ENCODE assay signal across 12 mouse cellular contexts in genomic region chr5:147055572-147056245, GRCm38 (mm10). TPM values are rescaled to one million over a fixed set of nuclear protein-coding genes. Genes with fewer than 3 reads are reported as not detected.
DNase-seq lines count a peak whose midpoint lies in the region; ATAC-seq and TF ChIP-seq lines count a peak whose summit lies in the region.
"Had no signal": no experiment of that assay in that cellular context is flagged by ENCODE, and none has a peak within 500 bp of the region (broad histone marks: within the 10 kb centered on the region; RNA-seq: fewer than 3 reads in every experiment).

No protein-coding gene starts in this region.

- H3K27ac ChIP-seq in embryonic facial prominence, embryonic 14.5 days (replicated peaks; ENCODE audit: low read depth, low read length), result no peak overlapping the region
- H3K27ac ChIP-seq in embryonic facial prominence, embryonic 10.5 days (replicated peaks), result no peak overlapping the region
- H3K27ac ChIP-seq in liver, adult 2 months (replicated peaks; ENCODE audit: insufficient read depth, low read depth, low read length), result peak overlapping the region; percentile 96
- no peak overlapping the region for H3K27ac ChIP-seq in forebrain, embryonic 16.5 days (ENCODE audit: low read length)
- H3K27ac ChIP-seq: heart, embryonic 10.5 days; hindbrain, embryonic 14.5 days; kidney, postnatal 0 days had no signal

- no peaks in the 10 kb centered on the region for H3K27me3 ChIP-seq in embryonic facial prominence, embryonic 14.5 days (replicated peaks; ENCODE audit: control insufficient read depth, insufficient read depth, low read length)
- H3K27me3 ChIP-seq in embryonic facial prominence, embryonic 10.5 days (replicated peaks; ENCODE audit: low read depth, poor library complexity, severe bottlenecking), result no peaks in the 10 kb centered on the region
- no peaks in the 10 kb centered on the region for H3K27me3 ChIP-seq in liver, adult 2 months (ENCODE audit: control insufficient read depth, insufficient read depth, low read length)
- H3K27me3 ChIP-seq in forebrain, embryonic 16.5 days (replicated peaks; ENCODE audit: control insufficient read depth, insufficient read depth, low read length), result no peaks in the 10 kb centered on the region

- no peak for TF ChIP-seq POLR2A in liver, adult 2 months (IDR thresholded peaks at IDR 0.05; ENCODE audit: extremely low read depth, insufficient read depth, low read length)

- H3K4me1 ChIP-seq in embryonic facial prominence, embryonic 14.5 days (ENCODE audit: control insufficient read depth, insufficient read depth, low read length), result peaks cover 7% of the 10 kb centered on the region
- H3K4me1 ChIP-seq in embryonic facial prominence, embryonic 10.5 days, result peaks cover 15% of the 10 kb centered on the region
- peaks cover 57% of the 10 kb centered on the region for H3K4me1 ChIP-seq in liver, adult 2 months (ENCODE audit: control insufficient read depth, insufficient read depth, low read length)
- peaks cover 10% of the 10 kb centered on the region; the same call in 1 of the 2 replicates for H3K4me1 ChIP-seq in forebrain, embryonic 16.5 days (replicated peaks; ENCODE audit: control insufficient read depth, insufficient read depth, low read length)

- H3K79me2 ChIP-seq in liver, adult 2 months (ENCODE audit: control insufficient read depth, insufficient read depth, low read length), result peaks cover 38% of the 10 kb centered on the region; the same call in 1 of the 2 replicates

- ATAC-seq in embryonic facial prominence, embryonic 14.5 days (ENCODE audit: low read depth), result 0 out of 2 replicates have a peak, but pooled peaks have one; percentile 33
- peak; percentile 55 for ATAC-seq in inflammation-experienced regulatory T-cells, adult 6 months
- ATAC-seq in forebrain, embryonic 16.5 days, result no peak
- ATAC-seq: forebrain, embryonic 14.5 days had no signal

- DNase-seq in embryonic facial prominence, embryonic 14.5 days (ENCODE audit: low spot score), result no peak
- DNase-seq in embryonic facial prominence, embryonic 10.5 days (ENCODE audit: low spot score), result no peak
- no peak for DNase-seq in liver, adult 2 months (ENCODE audit: extremely low read depth, low read depth, low spot score)
- DNase-seq in liver, result no peak
- DNase-seq in CD4-positive helper T cell, adult 2 months (ENCODE audit: low read depth, low spot score), result peak; percentile 81
- DNase-seq in ovary, adult 18-20 months (ENCODE audit: low spot score), result no peak

- TF ChIP-seq CTCF in liver, adult 2 months (IDR thresholded peaks at IDR 0.05; ENCODE audit: low read depth, low read length), result no peak

- no peak overlapping the region for H3K4me3 ChIP-seq in embryonic facial prominence, embryonic 14.5 days (ENCODE audit: low read depth, low read length)
- no peak overlapping the region for H3K4me3 ChIP-seq in embryonic facial prominence, embryonic 10.5 days
- no peak overlapping the region for H3K4me3 ChIP-seq in liver, adult 2 months (ENCODE audit: insufficient read depth, low read depth, low read length)
- H3K4me3 ChIP-seq in forebrain, embryonic 16.5 days (replicated peaks; ENCODE audit: low read length), result no peak overlapping the region
- H3K4me3 ChIP-seq: heart, embryonic 10.5 days had no signal

- no peak overlapping the region for H3K4me2 ChIP-seq in embryonic facial prominence, embryonic 14.5 days (ENCODE audit: low read depth, low read length)
- no peak overlapping the region for H3K4me2 ChIP-seq in forebrain, embryonic 16.5 days (ENCODE audit: low read length)
- H3K4me2 ChIP-seq: hindbrain, embryonic 14.5 days had no signal

- no peaks in the 10 kb centered on the region for H3K9me3 ChIP-seq in embryonic facial prominence, embryonic 14.5 days (ENCODE audit: control insufficient read depth, low read length)
- no peaks in the 10 kb centered on the region for H3K9me3 ChIP-seq in embryonic facial prominence, embryonic 10.5 days
- no peaks in the 10 kb centered on the region for H3K9me3 ChIP-seq in forebrain, embryonic 16.5 days (ENCODE audit: control insufficient read depth, low read length)
- H3K9me3 ChIP-seq: heart, embryonic 10.5 days had no signal

- no peaks in the 10 kb centered on the region for H3K36me3 ChIP-seq in embryonic facial prominence, embryonic 14.5 days (ENCODE audit: control insufficient read depth, insufficient read depth, low read length)
- no peaks in the 10 kb centered on the region for H3K36me3 ChIP-seq in embryonic facial prominence, embryonic 10.5 days (replicated peaks)
- H3K36me3 ChIP-seq in liver, adult 2 months (ENCODE audit: control insufficient read depth, insufficient read depth, low read length), result no peaks in the 10 kb centered on the region
- H3K36me3 ChIP-seq in forebrain, embryonic 16.5 days (ENCODE audit: control insufficient read depth, insufficient read depth), result no peaks in the 10 kb centered on the region
- H3K36me3 ChIP-seq: heart, embryonic 10.5 days had no signal

- WGBS in embryonic facial prominence, embryonic 14.5 days, result 81% methylated on average over 6 of the region's 6 CpGs
- 88% methylated on average over 6 of the region's 6 CpGs for WGBS in embryonic facial prominence, embryonic 10.5 days
- 54% methylated on average over 6 of the region's 6 CpGs for WGBS in liver, adult 2 months
- 85% methylated on average over 6 of the region's 6 CpGs for WGBS in forebrain, embryonic 16.5 days

- no peak overlapping the region for H3K9ac ChIP-seq in embryonic facial prominence, embryonic 14.5 days (ENCODE audit: low read depth, low read length)
- H3K9ac ChIP-seq in liver, adult 2 months (ENCODE audit: low read depth, low read length), result no peak overlapping the region
- no peak overlapping the region for H3K9ac ChIP-seq in forebrain, embryonic 16.5 days (replicated peaks; ENCODE audit: low read depth, low read length)
- H3K9ac ChIP-seq: hindbrain, embryonic 14.5 days had no signal

RNA-seq across cellular contexts. Expression of gene Lnx2, which starts 20.7 kb away (rescaled TPM):
- 13.7 and 13.9 TPM in 2 replicates for polyA plus RNA-seq in embryonic facial prominence, embryonic 14.5 days (2014; fragmentation: Nextera tagmentation; extraction: Ambion mirVana)
- polyA plus RNA-seq in embryonic facial prominence, embryonic 10.5 days (2016; fragmentation: Nextera tagmentation; extraction: Ambion mirVana), result 10.4 and 11.6 TPM in 2 replicates
- 11.0 and 14.4 TPM in 2 replicates for total RNA-seq in liver, adult 2 months (2014; rRNA removed)
- polyA plus RNA-seq in liver, adult 2 months (2012; rRNA removed), result 19.7 and 24.1 TPM in 2 replicates
- 10 to 100 TPM; 21.4 to 30.5 (median 28.0) TPM for polyA plus RNA-seq in inflammation-experienced regulatory T-cells, adult 6 months (2017; shearing (Covaris generic))
- polyA plus RNA-seq in forebrain, embryonic 16.5 days (2015; fragmentation: Nextera tagmentation; extraction: Ambion mirVana), result 12.8 and 14.3 TPM in 2 replicates

RNA-seq across cellular contexts. Expression of gene Polr1d, which starts 21.1 kb away (rescaled TPM):
- 138 and 147 TPM in 2 replicates for polyA plus RNA-seq in embryonic facial prominence, embryonic 14.5 days (2014; fragmentation: Nextera tagmentation; extraction: Ambion mirVana)
- 135 and 141 TPM in 2 replicates for polyA plus RNA-seq in embryonic facial prominence, embryonic 10.5 days (2016; fragmentation: Nextera tagmentation; extraction: Ambion mirVana)
- 48.5 and 52.1 TPM in 2 replicates for total RNA-seq in liver, adult 2 months (2014; rRNA removed)
- 18.2 and 21.7 TPM in 2 replicates for polyA plus RNA-seq in liver, adult 2 months (2012; rRNA removed)
- 100 to 1,000 TPM; 137 to 194 (median 168) TPM for polyA plus RNA-seq in inflammation-experienced regulatory T-cells, adult 6 months (2017; shearing (Covaris generic))
- 107 and 115 TPM in 2 replicates for polyA plus RNA-seq in forebrain, embryonic 16.5 days (2015; fragmentation: Nextera tagmentation; extraction: Ambion mirVana)
